Mouse (Mus musculus) left cerebral cortex, adult 8-10 months (tissue): ENCODE measurements around the gene Inpp5d. TPM values are rescaled to one million over a fixed set of nuclear protein-coding genes. Genes with fewer than 3 reads are reported as not detected.

Source experiments
- DNase-seq, 2 experiments: peaks; one replicate each; pipeline ENCODE4 v3.0.0; 2022; ENCODE audit warnings: low spot score in 2 of 2
- total RNA-seq, 4 experiments: library from RNA; stranded (reverse); gene quantifications; 2 replicates each; pipeline ENCODE4 v1.2.4; 2022

Gene Inpp5d
- total RNA-seq, 4 experiments from 2014 or later = 21.6 to 40.6 (median 29.6) TPM

DNA sequence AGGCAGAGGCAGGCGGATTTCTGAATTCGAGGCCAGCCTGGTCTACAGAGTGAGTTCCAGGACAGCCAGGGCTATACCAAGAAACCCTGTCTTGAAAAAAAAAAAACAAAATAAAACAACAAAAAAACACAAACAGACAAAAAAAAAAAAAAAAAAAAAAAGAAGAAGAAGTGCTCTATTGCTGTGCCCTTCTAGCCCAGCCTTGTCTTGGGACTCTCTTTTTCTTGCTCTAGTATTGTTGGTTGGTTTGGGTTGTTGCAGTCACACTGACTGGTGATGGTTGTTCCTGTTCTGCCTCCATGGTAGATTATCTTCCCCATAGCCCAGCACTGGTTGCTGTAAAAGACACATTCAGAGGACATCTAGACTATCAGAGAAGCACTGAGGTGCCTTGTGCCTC lies 149.2 kb downstream of the Inpp5d start:
- no peak for DNase-seq

Other genes with a start within 250 kb of the Inpp5d start
- 1 to 10 TPM; 3.8 to 9.9 (median 5.2) TPM for gene Kcnj13, start 225.6 kb upstream of the Inpp5d start, total RNA-seq
- gene Snorc, start 150.0 kb upstream of the Inpp5d start, total RNA-seq = 1 to 10 TPM in 1 of 4 experiments, not detected in 3; 1.2 TPM
- 1 to 10 TPM; 6.7 to 8.0 (median 7.6) TPM for gene Neu2, start 110.4 kb upstream of the Inpp5d start, total RNA-seq
- 100 to 1,000 TPM; 351 to 426 (median 388) TPM for gene Ngef, start 46.4 kb upstream of the Inpp5d start, total RNA-seq
- 10 to 100 TPM; 61.4 to 72.4 (median 68.5) TPM for gene Atg16l1, start 135.6 kb downstream of the Inpp5d start, total RNA-seq
- 1 to 10 TPM; 1.7 to 2.4 (median 1.9) TPM for gene Sag, start 183.4 kb downstream of the Inpp5d start, total RNA-seq
- 10 to 100 TPM; 83.1 to 97.4 (median 89.4) TPM for gene Dgkd, start 233.0 kb downstream of the Inpp5d start, total RNA-seq